Mouse (Mus musculus): ENCODE measurements around the gene Rps28. TPM values are rescaled to one million over a fixed set of nuclear protein-coding genes. Genes with fewer than 3 reads are reported as not detected.
"Not testable (repeated sequence)": the region's sequence is repeated elsewhere in the genome, so short reads cannot be mapped to it uniquely, and the experiment has no call there.

Gene Rps28
- 1,000 to 10,000 TPM; 1,453 to 2,471 TPM for polyA plus RNA-seq (2017; shearing (Covaris generic))

DNA sequence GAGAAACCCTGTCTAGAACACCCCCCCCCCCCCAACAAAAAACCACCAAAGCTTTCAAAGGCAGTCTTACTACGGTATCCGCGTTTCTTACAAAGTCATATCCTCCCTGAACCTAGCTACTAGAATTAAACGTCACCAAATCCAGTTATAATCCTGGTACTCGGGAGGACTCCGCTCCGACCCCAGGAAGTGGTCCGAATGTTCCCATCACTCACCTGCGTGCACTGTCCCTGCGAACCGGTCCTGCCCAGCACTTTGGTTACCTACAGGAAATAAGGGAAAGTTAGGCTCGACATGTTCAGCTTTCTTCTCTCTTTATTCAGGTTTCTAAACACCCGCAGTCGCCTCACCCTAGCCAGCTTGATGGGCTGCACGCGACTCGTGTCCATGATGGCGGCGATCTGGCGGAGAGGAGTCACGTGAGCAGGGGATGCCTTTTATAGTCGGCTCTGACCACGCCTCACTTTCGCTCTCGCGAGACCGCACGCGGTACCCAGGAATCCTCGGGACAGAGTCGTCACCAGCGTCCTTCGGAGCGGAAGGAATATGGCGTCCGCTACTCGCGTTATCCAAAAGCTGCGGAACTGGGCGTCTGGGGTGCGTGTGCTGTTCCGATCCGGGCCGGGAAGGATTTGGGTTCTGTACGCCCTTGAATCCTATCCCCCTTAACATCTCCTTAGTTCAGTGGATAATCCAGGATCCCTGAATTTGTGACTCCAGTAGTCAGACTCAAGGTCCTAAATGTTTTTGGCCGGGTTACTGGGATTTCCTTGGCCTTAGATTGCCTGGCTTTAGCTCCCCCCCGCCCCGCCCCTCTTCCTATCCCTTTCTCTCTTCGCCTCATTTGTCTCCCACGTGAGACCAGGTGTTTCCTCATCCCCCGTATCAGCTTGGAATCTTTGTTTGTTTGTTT is at the start of gene Rps28, which contains the start of gene Ndufa7:
TSS of gene Rps28 (minus strand) at position 479 of the 913 bp plus-strand sequence.
TSS of gene Ndufa7 (plus strand) at position 489 of the 913 bp plus-strand sequence.
- ATAC-seq: peak; percentile 98

DNA sequence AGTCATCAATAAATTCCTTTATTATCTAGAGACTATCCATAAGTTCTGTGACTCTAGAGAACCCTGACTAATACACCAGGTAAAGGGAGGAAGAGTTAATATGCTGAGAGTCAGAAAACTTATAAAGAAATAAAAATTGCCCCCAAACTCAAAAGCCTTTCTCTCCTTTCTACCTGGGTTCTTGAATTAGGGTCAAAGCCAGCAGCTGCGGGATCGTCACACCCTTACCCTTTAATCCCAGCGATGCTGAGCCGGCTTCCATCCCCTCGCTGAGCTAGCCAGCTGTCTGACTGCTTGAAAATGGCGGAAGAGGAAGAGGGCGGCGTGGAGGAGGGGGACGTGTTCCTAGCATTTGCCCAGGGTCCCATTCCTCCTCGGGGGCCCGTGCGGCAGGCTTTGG is 49.2 kb upstream of the Rps28 start, which contains the start of gene Gm7029:
TSS of gene Gm7029 (plus strand) at position 301 of the 400 bp plus-strand sequence.
- ATAC-seq: not testable (repeated sequence)

DNA sequence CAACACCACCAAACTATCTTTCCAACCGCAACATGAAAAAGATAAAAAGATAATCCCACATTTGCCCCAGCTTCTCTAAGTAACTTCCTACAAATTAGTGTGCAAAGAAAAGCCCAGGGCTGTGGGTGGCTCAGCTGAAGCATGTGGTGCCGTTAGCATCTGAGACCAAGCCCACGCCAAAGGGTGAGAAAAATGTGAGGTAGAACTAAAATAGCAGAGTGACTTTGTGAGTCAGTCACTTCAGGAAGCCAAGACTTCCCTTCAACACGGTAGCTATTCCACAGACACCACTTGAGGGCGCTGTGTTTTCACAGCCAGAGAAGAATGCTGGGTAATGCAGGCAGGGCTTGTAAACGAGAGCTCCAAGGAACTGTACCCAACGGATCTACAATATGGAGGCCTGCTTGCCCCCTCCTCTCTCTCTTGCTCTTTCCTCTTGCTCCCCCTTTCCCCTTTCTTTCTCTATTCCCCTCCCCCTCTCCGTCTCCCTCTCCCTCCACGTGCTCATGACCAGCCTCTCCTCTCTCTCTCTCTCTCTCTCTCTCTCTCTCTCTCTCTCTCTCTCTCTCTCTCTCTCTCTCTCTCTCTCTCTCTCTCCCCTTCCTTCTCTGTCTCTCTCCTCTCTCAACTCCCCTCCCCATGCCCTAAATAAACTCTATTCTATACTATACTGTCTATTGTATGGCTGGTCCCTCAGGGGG is 41.1 kb upstream of the Rps28 start:
- ATAC-seq: peak; percentile 97

DNA sequence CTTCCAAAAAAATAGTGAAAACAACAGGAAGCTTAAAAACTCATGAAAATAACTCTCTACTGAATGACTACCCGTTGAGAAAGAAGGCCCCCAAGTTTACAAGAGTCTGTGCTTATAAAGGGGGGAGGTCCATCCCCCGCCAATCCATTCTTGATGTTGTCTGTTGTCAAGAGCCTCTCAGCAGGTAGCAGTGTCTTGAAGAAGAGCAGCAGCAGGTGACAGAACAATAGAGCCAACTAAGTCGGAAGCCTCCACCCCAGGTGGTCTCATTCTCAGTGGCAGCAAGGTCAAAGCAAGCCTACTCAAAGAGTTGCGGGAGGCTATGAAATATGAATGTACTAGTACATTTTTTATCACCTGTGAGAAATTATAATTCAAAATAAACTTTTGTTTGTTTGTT is 33.5 kb upstream of the Rps28 start:
- no peak for ATAC-seq

DNA sequence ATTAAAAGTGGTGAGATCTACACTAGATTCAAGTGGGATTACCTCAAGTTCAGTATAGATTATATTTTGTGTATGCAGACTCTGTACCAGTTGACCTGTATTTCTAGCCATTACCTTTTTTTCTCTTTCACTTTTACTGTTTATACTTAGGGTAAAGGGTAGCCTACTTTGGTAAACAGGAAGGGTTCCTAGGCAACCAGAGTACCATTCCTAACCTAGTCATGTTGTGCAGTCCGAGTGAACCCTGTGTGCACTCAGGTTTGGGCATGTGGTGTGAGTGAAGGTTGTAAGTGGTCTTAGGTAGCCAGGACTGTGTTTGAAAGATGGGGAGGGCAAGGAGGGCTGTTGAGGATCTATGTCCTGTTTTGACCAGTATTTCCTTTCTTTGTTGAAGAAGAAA is 27.0 kb upstream of the Rps28 start:
- ATAC-seq: peak; percentile 96

DNA sequence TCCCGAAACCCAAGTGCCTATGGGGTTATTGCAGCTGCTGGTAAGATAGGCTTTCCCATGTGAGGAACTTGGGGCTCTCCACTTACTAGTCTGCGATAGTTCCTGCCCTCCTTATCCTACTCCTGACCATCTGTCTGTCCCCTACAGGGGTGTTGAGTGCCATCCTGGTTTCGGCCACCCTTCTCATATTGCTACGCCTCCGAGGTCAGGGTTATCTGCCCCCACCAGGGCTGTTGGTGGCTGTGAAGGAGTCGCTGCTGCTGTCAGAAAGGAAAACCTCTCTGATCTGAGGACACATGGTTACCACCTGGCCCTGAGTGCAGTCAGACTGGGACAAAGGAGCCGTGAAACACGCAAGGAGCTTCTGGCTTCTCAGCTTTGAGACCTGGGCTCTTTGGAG is 23.8 kb upstream of the Rps28 start:
- no peak for ATAC-seq

DNA sequence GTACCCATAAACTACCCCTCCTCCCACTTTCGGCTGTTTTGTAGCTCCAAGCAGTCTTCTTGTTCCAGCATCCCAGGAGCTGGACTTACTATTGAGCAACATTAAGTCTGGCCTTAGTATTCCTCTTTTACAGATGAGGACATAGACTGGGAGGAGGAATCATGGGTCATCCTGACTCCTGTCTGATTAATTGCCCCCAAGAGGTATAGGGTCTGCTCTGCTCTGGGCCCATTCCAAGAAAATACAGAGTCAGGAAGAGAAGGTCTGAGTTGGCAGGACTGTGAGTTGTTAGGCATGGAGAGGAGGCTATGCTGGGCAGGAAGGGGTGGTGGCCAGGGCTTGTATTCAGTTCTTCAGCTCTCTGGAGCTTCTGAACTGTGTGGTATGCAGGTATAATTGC is 19.8 kb upstream of the Rps28 start:
- no peak for ATAC-seq

DNA sequence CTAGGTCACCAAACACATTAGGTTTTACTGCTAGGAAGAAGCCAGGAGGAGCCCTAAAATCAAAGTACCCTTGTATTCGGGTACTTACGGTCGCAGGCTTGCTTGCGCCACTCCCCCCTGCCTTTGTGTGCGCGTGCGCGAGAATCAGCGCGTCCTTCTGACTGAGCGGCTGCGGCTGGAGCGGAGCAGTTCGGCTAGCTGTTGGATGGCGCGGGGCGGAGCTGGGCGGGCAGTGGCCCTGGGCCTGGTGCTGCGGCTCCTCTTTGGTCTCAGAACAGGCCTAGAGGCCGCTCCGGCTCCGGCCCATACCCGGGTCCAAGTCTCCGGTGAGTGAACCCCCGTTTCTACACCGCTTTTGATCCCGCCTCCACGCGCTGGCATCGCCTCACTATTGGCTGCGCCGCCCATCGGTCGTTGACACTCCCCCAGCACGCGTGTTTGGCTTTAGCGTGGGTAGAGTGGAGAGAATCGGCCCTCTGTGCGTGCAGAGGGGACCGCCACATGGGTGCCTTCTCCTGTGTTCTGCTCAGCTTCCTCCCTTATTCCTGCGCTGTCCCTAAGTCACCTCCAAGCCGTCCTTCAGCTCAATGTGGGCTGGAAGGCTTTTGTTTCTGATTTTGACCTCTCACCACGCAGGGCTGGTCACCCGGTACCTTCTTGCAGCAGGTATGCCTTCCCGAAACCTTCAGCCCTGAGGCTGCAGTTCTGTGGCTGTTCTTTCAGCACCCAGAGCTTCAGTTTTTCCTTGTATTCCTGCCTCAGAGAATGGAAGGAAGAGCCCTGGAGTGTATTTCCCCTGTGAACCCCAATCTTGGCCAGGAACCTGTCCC is 18.8 kb upstream of the Rps28 start, which contains the start of gene Cd320:
TSS of gene Cd320 (plus strand) at position 126 of the 830 bp plus-strand sequence.
- peak; percentile 96 for ATAC-seq

DNA sequence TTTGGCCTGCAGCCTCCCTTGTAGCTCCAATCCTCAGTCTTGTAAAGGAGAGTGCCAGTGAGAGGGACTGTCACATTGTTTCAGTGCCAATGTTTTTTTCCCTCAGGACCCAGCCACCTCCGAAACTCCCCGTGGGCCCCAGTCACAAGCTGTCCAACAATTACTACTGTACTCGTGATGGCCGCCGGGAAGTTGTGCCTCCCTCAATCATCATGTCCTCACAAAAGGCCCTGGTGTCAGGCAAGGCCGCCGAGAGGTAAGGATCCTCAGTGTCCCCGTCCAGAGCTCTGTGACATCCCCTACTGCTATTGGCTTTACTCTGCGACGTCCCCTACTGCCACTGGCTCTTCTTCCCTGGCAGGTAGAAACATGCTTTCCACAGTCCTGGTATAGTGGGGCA is 5.2 kb upstream of the Rps28 start:
- no peak for ATAC-seq

DNA sequence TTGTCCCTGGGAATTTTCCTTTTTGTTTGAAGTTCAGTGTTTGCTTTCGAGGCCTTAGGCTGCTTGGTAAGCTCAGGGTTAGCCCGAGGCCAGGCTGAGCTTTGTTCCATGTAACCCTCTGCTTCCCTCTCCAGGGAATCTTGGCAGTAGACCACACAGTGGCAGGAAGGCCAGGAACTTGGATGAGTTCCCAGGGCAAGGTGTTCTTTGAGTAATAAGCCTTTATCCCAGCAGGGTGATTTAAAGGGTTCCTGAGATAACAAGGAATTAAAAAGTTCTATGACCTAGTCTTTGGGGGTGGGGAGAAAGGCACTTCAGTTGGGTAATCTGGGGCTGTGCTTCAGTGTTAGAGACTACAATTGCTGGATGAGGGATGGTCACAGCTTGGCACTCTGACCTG is 4.5 kb upstream of the Rps28 start:
- no peak for ATAC-seq

DNA sequence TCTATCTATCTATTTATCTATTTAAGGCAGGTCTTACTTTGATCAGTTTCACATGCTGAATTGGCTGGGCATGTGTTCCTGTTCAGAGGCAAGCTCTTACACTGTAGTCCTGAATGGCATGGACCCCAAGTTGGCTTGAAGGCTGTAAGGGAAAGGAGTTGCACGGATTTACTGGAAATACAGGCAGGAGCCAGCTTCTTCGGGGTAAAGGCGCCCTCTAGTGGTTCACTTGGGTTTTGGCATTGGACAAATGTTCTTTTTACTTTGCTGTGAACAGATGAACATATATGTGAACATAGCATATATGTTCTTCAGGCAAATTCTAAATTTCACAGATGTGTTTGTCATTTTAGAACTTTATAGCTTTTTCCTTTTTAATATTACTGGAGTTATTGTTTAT is 2.5 kb upstream of the Rps28 start:
- peak; percentile 28 for ATAC-seq

DNA sequence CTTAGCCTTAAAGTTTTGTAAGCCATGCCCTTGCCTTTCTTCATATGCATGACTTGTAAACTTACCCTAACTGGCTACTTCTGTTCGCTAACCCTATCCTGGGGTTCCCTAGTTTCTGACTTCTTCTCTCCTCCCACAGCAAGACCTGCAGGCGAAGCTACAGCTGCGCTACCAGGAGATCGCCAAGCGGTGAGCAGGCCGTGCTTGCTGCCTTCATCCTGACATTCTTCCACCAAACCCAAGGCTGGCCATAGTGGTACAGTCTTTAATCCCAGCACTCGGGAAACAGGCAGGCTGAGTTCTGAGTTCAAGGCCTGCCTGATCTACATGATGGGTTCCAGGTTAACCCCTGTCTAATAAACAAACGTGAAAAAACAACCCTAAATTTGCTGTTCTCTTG is 1.1 kb upstream of the Rps28 start:
- ATAC-seq: no peak

DNA sequence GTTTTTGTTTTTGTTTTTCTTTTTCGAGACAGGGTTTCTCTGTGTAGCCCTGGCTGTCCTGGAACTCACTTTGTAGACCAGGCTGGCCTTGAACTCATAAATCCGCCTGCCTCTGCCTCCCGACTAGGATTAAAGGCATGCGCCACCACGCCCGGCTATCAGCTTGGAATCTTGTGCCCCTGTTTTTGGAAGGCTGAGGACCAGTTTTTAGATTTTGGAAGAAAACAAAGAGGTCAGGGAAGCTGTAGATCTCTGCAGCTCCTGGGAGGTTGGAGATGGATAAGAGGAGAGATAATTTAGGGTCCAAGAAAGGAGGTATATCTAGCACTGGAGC is 602 bp upstream of the Rps28 start:
- not testable (repeated sequence) for ATAC-seq

DNA sequence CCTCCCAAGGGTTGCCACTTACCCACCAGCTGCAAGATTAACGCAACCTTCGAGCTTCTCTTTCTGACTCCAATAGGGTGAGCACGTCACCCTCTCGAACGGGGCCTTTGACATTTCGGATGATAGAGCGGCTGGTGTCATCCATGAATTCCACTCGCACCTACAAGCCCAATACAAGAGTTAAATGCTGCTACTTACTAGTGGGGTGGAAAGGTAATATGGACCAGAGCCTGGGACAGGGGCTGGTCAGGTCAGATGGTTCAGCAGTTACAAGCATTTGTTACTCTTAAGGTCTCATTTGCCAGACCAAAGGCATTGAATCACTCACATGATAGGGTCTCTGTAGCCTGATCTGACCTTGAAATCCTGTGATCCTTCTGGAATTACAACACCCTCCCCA is 1.2 kb downstream of the Rps28 start:
- not testable (repeated sequence) for ATAC-seq

DNA sequence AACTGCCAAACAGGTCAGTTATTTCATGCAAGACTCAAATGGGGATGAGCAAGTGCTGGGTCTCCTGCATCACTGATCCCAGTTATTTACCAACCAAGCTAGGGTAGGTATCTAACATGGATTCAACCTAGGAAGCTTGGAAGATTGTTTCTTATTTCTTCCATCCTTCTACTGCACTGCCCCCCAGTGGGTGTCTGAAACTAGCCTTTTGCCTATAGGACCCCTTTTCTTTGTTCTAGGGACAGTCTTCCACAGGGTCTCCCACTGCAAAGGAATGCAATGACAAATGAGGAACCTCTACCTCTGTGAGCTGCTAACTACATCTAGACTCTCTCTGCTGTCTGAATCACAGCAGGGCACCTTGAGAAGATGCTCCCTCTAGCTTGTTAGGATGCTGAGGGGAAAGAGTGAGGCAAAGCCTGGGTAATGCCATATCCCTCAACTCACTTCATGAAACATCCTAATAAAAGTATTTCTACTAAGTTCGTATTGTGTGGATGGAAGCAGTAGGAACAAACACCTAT is 1.9 kb downstream of the Rps28 start:
- ATAC-seq: no peak

DNA sequence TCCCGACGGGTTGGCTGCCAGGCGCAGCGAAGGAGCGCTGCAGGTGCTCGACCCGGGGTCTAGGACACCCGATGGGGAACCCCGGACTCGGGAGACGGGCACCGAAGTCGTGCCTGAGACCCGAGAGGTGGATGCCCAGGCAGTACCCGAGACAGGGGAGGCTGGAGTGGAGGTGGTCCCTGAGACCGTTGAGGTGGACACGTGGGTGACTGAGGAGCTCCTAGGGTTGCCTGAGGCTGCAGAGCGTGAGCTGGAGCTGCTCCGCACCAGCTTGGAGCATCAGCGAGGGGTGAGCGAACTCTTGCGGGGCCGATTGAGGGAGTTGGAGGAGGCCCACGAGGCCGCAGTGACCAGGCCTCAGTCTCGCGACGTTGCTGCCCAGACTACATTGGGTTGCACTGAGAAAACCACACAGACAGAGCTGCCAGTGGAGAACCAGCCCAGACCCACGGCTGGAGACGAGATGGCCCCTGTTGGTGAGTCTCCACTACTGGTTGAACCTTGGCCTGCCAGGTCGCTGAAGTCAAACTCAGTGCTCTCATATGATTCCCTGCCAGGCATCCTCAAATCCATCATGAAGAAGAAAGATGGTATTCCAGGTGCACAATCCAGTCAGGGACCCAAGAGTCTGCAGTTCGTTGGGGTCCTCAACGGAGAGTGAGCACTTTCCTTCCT is 6.3 kb downstream of the Rps28 start:
- peak; percentile 16 for ATAC-seq

DNA sequence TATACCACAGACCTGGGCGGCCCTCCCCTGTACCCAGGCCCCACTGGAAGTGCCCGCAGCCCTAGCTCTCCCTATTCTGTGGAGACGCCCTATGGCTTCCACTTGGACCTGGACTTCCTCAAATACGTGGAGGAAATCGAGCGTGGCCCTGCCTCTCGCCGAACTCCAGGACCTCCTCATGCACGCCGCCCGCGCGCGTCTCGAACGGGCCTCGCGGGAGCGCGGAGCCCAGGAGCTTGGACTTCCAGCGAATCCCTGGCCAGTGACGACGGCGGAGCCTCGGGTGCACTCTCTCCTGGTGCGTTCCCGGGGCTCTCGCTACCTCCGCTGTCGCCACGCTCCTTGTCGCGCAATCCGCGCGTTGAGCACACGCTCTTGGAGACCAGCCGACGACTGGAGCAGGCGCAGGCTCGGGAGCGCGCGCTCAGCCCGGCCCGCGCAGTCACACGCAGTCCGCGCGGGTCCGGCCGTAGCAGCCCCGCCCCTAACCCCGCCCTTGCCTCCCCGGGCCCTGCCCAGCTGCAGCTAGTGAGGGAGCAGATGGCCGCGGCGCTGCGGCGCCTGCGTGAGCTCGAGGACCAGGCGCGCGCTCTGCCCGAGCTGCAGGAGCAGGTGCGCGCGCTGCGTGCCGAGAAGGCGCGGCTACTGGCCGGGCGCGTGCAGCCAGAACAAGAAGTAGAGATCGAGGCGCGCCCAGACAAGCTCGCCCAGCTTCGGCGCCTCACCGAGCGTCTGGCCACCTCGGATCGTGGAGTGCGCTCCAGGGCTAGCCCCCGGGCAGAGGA is 7.0 kb downstream of the Rps28 start:
- peak; percentile 90 for ATAC-seq

DNA sequence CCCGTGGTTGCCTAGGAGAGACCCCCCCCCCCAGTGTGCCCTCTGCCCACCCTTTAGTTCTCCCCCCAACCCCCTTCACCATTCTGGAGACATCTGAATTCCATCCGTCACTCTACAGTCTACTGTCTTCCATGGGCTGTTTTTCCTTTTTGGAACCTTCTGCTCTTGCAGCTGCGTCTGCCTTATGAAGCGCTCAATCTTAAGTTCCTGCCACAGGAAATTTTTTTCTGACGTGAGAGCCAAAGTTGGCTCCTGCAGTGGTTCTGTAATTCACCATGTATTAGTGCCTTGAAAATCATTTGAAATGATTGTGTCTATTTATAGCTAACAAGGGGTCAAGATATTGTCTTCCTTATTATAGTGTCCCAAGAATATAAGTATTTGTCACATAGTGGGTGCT is 7.8 kb downstream of the Rps28 start:
- ATAC-seq: no peak

DNA sequence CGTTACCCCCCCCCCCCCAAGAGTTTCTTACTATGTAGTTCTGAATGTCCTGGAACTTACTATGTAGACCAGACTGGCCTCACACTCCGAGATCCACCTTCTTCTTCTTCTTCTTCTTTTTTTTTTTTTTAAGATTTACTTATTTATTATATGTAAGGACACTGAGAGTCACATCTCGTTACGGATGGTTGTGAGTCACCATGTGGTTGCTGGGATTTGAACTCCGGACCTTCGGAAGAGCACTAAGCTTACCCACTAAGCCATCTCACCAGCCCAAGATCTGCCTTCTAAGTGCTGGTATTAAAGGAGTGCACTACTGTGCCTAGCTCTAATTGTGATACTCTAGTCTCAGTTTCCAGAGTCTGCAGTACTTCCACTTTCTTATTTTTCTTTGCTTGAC is 9.0 kb downstream of the Rps28 start:
- ATAC-seq: no peak

DNA sequence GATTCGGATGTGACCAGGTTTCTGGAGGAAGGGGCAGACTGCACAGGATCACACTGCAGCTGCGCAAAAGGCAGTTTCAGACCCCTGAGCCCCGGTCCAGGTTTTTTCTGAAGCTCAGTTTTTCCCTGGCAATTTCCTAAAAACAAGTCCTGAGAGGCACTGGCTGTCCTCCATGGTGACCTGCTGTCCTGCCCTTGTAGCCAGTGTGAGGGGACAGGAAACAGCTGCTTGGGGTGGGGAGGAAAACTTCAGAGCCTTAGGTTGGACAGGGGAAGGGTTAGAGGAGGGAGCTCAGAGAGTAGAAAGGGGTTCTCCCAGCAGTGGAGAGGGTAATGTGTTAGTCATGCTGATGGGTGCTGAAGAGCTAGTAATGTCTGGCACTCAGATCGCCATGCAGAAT is 11.4 kb downstream of the Rps28 start:
- ATAC-seq: no peak

DNA sequence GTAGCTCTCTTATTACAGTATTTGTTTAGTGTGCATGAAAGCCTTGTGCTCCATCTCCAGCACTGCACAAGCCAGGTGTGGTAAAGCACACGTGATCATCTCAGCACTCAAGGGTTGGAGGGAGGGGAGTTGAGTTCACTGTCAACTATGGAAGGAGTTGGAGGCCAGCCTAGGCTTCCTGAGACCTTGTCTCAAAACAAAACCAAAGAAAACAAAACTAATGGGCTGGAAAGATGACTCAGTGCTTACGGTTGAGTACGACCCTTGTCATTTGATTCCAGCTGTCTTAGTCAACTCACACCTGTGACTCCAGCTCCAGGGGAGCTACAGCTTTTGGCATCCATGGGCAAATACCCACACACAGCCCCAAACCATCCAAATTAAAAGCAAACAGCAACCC is 11.9 kb downstream of the Rps28 start:
- ATAC-seq: no peak

Measured in CD4-positive, CD25-positive, alpha-beta regulatory T cell, adult 4 months (primary cell).